Mouse (Mus musculus) megakaryocyte, embryonic 14.5 days (primary cell): ENCODE data around the gene Tbx20.

ENCODE experiments used
- FLI1 ChIP-seq: IDR thresholded peaks from 2 replicates; pipeline ENCODE4 v1.6.1; 2012; ENCODE audit warnings: low read length, inconsistent platforms, mixed read lengths
- GATA1 ChIP-seq: IDR thresholded peaks from 3 replicates; pipeline ENCODE4 v1.6.1; 2012; ENCODE audit warnings: mixed read lengths, low read length, inconsistent platforms, borderline replicate concordance

- TF ChIP-seq FLI1 (no peak), GATA1 (no peak)
Measured at GRCm38 (mm10) chr9:24767056-24767455, 7.0 kb downstream of the Tbx20 start.
